In the genomic region with DNA sequence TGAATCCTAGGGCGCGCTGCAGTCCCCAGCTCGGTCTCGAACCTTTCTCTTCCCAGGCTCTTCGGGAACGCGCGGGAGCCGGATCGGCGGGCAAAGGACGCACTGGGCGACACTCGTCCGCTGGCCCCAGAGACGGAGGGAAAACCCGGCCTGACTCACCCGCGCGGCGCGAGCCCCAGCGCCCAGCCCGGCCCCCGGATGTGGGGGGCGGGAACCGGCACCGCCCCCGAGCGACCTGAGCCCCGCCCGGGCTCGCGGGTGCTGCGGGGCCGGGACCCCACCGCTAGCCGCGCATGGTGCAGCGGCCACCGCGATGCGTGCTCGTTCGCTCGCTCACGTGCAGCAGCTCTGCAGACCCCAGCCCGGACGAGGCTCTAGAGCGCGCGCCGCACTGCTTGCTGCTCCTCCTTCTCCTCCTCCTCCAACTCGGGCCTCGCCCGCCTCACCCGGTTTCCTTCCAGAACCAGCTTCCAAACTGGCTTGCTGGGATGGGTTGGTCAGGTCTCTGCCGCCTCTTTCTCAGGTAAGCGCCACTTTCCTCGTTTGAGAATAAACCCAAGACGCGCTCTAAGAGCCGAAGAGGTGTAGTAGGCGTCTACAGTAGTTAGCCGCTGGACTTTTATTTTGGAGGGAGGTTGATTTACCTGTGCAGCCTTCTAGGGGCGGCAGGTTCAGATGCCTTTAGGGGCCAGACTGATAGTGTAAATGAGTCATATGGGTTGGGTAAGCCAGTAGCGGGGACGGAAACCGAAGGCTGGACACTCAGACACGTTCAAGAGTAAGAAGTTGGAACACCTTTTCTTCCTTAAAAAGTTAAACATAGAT, we compare ENCODE assay signal across 8 mouse cellular contexts. TPM values are rescaled to one million over a fixed set of nuclear protein-coding genes. Genes with fewer than 3 reads are reported as not detected.
DNase-seq lines count a peak whose midpoint lies in the region.

A gene (minus strand): TSS at position 152 of the 825 bp plus-strand sequence.
A gene (plus strand): TSS at position 264 of the 825 bp plus-strand sequence.

- peak; percentile 73 to 84 for DNase-seq in spleen, adult 18-20 months
- DNase-seq in spleen, adult 12 weeks (ENCODE audit: low spot score): no peak
- DNase-seq in embryo, embryonic 10 days (ENCODE audit: low spot score): peak; percentile 86
- peak; percentile 67 for DNase-seq in heart, adult 8-10 months (ENCODE audit: low spot score)
- DNase-seq in kidney, adult 8-10 months: peak; percentile 60 to 76
- DNase-seq in lung, postnatal 10 days: peak; percentile 89
- DNase-seq in retina, embryonic 14.5 days (ENCODE audit: low spot score): peak; percentile 73
- DNase-seq in layer of hippocampus, postnatal 36 days: no peak

RNA-seq across cellular contexts. Expression of the first gene that starts in this region (rescaled TPM):
- 10 to 100 TPM in 3 of 4 experiments, 1 to 10 TPM in 1; 9.2 to 10.8 (median 10.3) TPM for total RNA-seq in heart, adult 8-10 months (2022)
- 10 to 100 TPM; 12.4 to 12.6 TPM for total RNA-seq in layer of hippocampus, postnatal 36 days (2021)

RNA-seq across cellular contexts. Expression of the second gene that starts in this region (rescaled TPM):
- total RNA-seq in heart, adult 8-10 months (2022): 1 to 10 TPM in 1 of 4 experiments, under 1 TPM in 3; 0.22 to 1.0 (median 0.63) TPM
- total RNA-seq in layer of hippocampus, postnatal 36 days (2021): 1 to 10 TPM; 1.5 to 1.9 TPM

Comparison
In these comparisons a context has a peak if more than half of its experiments do, and no peak if none do; other contexts are left out.
1. DNase-seq: peak in spleen, adult 18-20 months (2 of 2), embryo, embryonic 10 days (single experiment), heart, adult 8-10 months (single experiment), kidney, adult 8-10 months (2 of 2), lung, postnatal 10 days (single experiment) and retina, embryonic 14.5 days (single experiment); none in spleen, adult 12 weeks (single experiment) and layer of hippocampus, postnatal 36 days (0 of 2).